Mouse (Mus musculus): ENCODE data around the gene C2cd3. TPM values are rescaled to one million over a fixed set of nuclear protein-coding genes. Genes with fewer than 3 reads are reported as not detected.

Gene C2cd3
- 38.5 TPM for polyA plus RNA-seq (2014; fragmentation: Illumina TruSeq; extraction: RNeasy Lipid Tissue Mini Kit (QIAGEN cat#74804))

DNA sequence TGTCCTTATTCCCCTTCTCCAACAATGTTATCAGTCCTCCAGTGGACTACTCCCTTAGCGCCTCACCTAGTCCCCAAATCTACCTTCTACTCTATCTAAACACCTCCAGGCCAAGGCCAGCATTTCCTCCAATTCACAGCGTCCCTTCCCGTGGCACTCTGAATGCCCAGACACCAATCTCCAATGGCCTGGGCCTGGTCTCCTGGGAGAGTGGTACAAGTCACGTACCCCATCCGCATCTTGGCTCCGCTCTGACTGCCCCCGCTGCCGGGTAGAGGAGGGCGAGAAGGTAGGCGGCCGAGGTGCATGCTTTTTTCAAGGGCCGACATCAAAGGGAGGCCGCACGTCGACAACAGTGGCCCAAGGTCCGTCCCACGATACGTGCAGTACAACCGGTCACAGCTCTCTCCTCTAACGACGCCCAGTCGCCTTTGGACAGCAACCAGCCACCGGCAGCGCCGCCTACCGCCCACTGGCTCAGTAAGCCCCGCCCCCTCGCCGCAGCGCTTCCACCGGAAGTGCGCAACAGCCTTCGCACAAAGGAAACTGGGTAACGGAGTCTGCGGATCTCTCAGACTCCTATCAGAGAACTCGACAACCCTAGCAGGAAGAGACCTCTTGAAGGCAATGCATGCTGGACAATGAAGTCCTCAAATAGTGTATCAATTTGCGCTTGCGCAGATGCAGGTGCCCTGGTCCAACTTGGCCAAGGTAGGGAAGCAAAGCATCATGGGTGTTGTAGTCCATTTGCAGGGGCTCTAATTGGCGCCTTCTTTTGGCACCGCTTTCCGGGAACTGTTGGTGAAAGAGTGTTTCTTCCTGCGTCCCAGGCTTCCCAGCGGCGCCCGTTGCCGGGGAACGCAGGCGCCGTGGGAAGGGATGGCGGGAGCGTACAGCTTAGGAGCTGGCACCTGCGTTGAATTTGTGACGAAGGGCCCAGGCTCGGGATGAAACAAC, at the start of gene C2cd3, which contains the start of gene Ppme1:
C2cd3 (plus strand) TSS at position 739 of the 957 bp plus-strand sequence.
Ppme1 (minus strand) TSS at position 813 of the 957 bp plus-strand sequence.

DNA sequence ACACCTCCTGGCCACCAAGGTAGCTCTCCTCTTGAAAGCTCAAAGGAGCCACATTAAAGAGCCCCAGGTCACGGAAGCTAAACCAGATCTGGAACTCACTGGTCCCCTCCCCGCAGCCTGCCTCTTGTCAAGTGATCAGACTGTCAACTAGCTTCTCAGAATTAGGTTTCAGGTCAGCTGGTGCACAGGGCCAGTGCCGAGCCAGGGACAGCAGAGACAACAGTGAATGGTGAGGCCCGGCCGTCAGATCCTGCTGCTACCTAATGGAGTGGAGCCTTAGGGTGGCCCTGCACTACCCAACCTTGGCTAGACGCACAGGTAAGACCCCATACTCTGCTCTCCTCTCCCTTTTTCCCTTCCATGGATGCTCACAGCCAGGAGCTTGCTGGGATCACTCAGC, 100.7 kb downstream of the C2cd3 start, which contains the start of gene Ucp3:
Ucp3 (plus strand) TSS at position 214 of the 400 bp plus-strand sequence.

DNA sequence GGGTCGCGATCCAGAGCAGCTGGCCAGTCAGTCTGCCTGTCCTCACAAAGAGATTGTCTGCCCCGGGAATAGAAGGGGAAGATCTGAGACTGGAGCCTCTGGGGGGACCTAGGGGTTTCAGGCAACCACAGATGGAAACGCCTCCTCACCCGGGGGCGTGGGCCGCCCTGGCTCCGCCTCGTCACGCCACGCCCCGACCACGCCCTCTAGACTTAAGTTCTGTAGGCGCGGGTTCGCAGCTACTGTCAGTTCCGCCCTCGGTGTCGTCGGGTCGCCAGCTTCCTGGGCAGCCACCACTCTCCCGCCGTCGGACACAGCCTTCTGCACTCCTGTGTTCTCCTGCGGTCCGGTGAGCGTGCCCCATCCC, 121.1 kb downstream of the C2cd3 start, which contains the start of gene Ucp2:
Ucp2 (plus strand) TSS at position 221 of the 367 bp plus-strand sequence.

DNA sequence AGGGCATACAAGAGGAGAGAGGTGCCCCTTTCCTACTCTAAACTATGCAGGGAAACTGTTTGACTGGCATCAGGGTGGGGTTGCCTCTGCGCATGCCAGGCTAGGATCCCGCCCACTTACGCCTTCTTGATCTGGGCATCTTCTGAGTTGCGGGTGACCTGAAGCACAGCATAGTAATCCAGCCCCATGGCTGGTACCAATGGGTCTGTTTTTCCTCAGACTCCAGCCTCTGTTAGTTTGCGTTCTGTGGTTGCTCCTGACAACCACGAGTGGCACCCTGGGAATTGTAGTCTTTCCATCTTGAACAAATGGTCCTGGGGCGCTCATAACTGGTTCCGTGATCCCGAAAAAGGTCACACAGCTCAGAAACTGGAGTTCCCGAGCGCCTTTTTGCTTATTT, 142.5 kb downstream of the C2cd3 start, which contains the start of gene Dnajb13:
Dnajb13 (minus strand) TSS at position 388 of the 400 bp plus-strand sequence.

Other genes with a start within 250 kb of the C2cd3 start
- 35.6 TPM for gene Lipt2, start 213.0 kb upstream of the C2cd3 start, polyA plus RNA-seq (2014; fragmentation: Illumina TruSeq; extraction: RNeasy Lipid Tissue Mini Kit (QIAGEN cat#74804))
- 45.4 TPM for gene Kcne3, start 195.7 kb upstream of the C2cd3 start, polyA plus RNA-seq (2014; fragmentation: Illumina TruSeq; extraction: RNeasy Lipid Tissue Mini Kit (QIAGEN cat#74804))
- gene Pgm2l1, start 144.8 kb upstream of the C2cd3 start, polyA plus RNA-seq (2014; fragmentation: Illumina TruSeq; extraction: RNeasy Lipid Tissue Mini Kit (QIAGEN cat#74804)) = 64.4 TPM
- 2.5 TPM for gene P4ha3, start 86.7 kb upstream of the C2cd3 start, polyA plus RNA-seq (2014; fragmentation: Illumina TruSeq; extraction: RNeasy Lipid Tissue Mini Kit (QIAGEN cat#74804))
- gene Ppme1, start 74 bp downstream of the C2cd3 start, polyA plus RNA-seq (2014; fragmentation: Illumina TruSeq; extraction: RNeasy Lipid Tissue Mini Kit (QIAGEN cat#74804)) = 76.0 TPM
- gene Ucp3, start 100.8 kb downstream of the C2cd3 start, polyA plus RNA-seq (2014; fragmentation: Illumina TruSeq; extraction: RNeasy Lipid Tissue Mini Kit (QIAGEN cat#74804)) = not detected
- 11.1 TPM for gene Ucp2, start 121.1 kb downstream of the C2cd3 start, polyA plus RNA-seq (2014; fragmentation: Illumina TruSeq; extraction: RNeasy Lipid Tissue Mini Kit (QIAGEN cat#74804))
- 17.0 TPM for gene Dnajb13, start 142.7 kb downstream of the C2cd3 start, polyA plus RNA-seq (2014; fragmentation: Illumina TruSeq; extraction: RNeasy Lipid Tissue Mini Kit (QIAGEN cat#74804))
- gene Coa4, start 164.8 kb downstream of the C2cd3 start, polyA plus RNA-seq (2014; fragmentation: Illumina TruSeq; extraction: RNeasy Lipid Tissue Mini Kit (QIAGEN cat#74804)) = 8.6 TPM
- gene Rab6a, start 235.2 kb downstream of the C2cd3 start, polyA plus RNA-seq (2014; fragmentation: Illumina TruSeq; extraction: RNeasy Lipid Tissue Mini Kit (QIAGEN cat#74804)) = 410 TPM
- gene Mrpl48, start 236.1 kb downstream of the C2cd3 start, polyA plus RNA-seq (2014; fragmentation: Illumina TruSeq; extraction: RNeasy Lipid Tissue Mini Kit (QIAGEN cat#74804)) = 67.6 TPM

Data from ovary, adult 10 weeks (tissue).